Mouse (Mus musculus) heart, postnatal 10 days (tissue): ENCODE measurements around the gene Diaph2. TPM values are rescaled to one million over a fixed set of nuclear protein-coding genes. Genes with fewer than 3 reads are reported as not detected.
"Not testable (repeated sequence)": the region's sequence is repeated elsewhere in the genome, so short reads cannot be mapped to it uniquely, and the experiment has no call there.

Source experiments
- DNase-seq, 2 experiments: peaks; one replicate each; pipeline ENCODE4 v3.0.0; 2021
- intact Hi-C: fragments of 180-260 bp; cut with DNase I; formaldehyde crosslinking; loops from one replicate; pipeline ENCODE4 v1.15.1; 2025
- total RNA-seq, 2 experiments: library from RNA; stranded (reverse); gene quantifications; 2 replicates each; pipeline ENCODE4 v1.2.3; 2021

Diaph2 gene
- total RNA-seq, 2 experiments from 2014 or later = 16.3 to 18.3 TPM

- no peak for DNase-seq
- intact Hi-C loops = no loop called here
Observed at GRCm38 (mm10) chrX:130265707-130266106, 516.2 kb downstream of the Diaph2 start.

- intact Hi-C loops = no loop called here
- DNase-seq = no peak
Observed at GRCm38 (mm10) chrX:130279144-130279543, 529.6 kb downstream of the Diaph2 start.

- no peak for DNase-seq
- intact Hi-C loops = no loop called here
Observed at GRCm38 (mm10) chrX:130281484-130281883, 531.9 kb downstream of the Diaph2 start.

GRCm38 (mm10) chrX:130287032-130287431 is 537.5 kb downstream of the Diaph2 start:
- intact Hi-C loops = no loop called here
- DNase-seq = no peak

GRCm38 (mm10) chrX:130289775-130290174 is 540.2 kb downstream of the Diaph2 start:
- intact Hi-C loops = no loop called here
- DNase-seq = no peak

- intact Hi-C loops = no loop called here
- no peak for DNase-seq
Observed at GRCm38 (mm10) chrX:130350808-130351435, 601.4 kb downstream of the Diaph2 start.

GRCm38 (mm10) chrX:130351480-130351879 is 601.9 kb downstream of the Diaph2 start:
- intact Hi-C loops = no loop called here

GRCm38 (mm10) chrX:130393508-130394145 is 644.1 kb downstream of the Diaph2 start:
- intact Hi-C loops = no loop called here

More at GRCm38 (mm10) chrX:130351480-130351879, 601.9 kb downstream of the Diaph2 start:
- DNase-seq = no peak

GRCm38 (mm10) chrX:130403214-130403613 is 653.7 kb downstream of the Diaph2 start:
- intact Hi-C loops = no loop called here
- peak; percentile 21 to 38 for DNase-seq

More at GRCm38 (mm10) chrX:130393508-130394145, 644.1 kb downstream of the Diaph2 start:
- no peak for DNase-seq

GRCm38 (mm10) chrX:130407471-130407870 is 657.9 kb downstream of the Diaph2 start:
- intact Hi-C loops = not testable (repeated sequence)
- peak; percentile 25 to 32 for DNase-seq

GRCm38 (mm10) chrX:130408985-130409384 is 659.4 kb downstream of the Diaph2 start:
- peak; percentile 4 for DNase-seq
- intact Hi-C loops = no loop called here

- intact Hi-C loops = no loop called here
- DNase-seq = no peak
Observed at GRCm38 (mm10) chrX:130423134-130423533, 673.6 kb downstream of the Diaph2 start.

- intact Hi-C loops = no loop called here
- no peak for DNase-seq
Observed at GRCm38 (mm10) chrX:130451822-130452487, 702.4 kb downstream of the Diaph2 start.

- intact Hi-C loops = no loop called here
- DNase-seq = no peak
Observed at GRCm38 (mm10) chrX:130452488-130452823, 702.9 kb downstream of the Diaph2 start.

GRCm38 (mm10) chrX:130473133-130473532 is 723.6 kb downstream of the Diaph2 start:
- intact Hi-C loops = no loop called here
- DNase-seq = no peak

- intact Hi-C loops = no loop called here
- no peak for DNase-seq
Observed at GRCm38 (mm10) chrX:130480877-130481276, 731.3 kb downstream of the Diaph2 start.

- no peak for DNase-seq
- intact Hi-C loops = no loop called here
Observed at GRCm38 (mm10) chrX:130502680-130503464, 753.3 kb downstream of the Diaph2 start.

GRCm38 (mm10) chrX:130503465-130503860 is 753.9 kb downstream of the Diaph2 start:
- no peak for DNase-seq
- intact Hi-C loops = no loop called here

GRCm38 (mm10) chrX:130505626-130506025 is 756.1 kb downstream of the Diaph2 start:
- intact Hi-C loops = no loop called here
- DNase-seq = no peak
